Mouse (Mus musculus) liver, embryonic 14.5 days (tissue): ENCODE measurements around the gene Ccar1.

Source experiments
- CTCF ChIP-seq: IDR thresholded peaks from 2 replicates; pipeline ENCODE4 v1.5.1; 2016; ENCODE audit warnings: antibody characterized with exemption, low read depth, control low read depth
- EP300 ChIP-seq: IDR thresholded peaks from 2 replicates; pipeline ENCODE4 v1.6.1; 2016; ENCODE audit warnings: antibody characterized with exemption, low read depth

DNA sequence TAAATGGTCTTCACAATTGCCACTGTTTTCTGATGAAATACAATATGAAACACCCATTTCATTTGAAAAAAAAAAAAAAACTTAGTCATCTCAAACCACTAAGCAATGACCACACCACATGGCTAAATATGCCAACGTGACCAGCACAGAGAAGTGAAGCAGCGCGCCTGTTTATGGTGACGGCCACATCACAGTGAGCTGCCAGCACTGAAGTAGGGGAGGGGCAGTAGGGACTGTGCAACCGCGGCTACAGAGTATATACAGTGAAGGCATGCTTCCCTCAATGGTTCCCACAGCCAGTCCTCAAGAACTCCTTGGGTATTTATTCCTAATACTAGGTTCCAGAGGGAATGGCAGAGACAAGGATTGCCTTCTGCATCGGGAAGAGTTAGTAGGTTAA lies 16.2 kb upstream of the Ccar1 start:
- TF ChIP-seq CTCF (no peak), EP300 (no peak)
